Mouse (Mus musculus) right cerebral cortex, adult 2 months (tissue): ENCODE measurements around the gene Nudt13.
A peak's percentile ranks its signal among the peaks of the same experiment; 100 is the strongest.

ENCODE experiments used
- DNase-seq, 2 experiments: peaks; one replicate each; pipeline ENCODE4 v3.0.0; 2021 to 2022; ENCODE audit warnings: low spot score in 2 of 2

The Nudt13 gene

GRCm38 (mm10) chr14:20340149-20340548 is 45.7 kb downstream of the Nudt13 start:
- no peak for DNase-seq

DNA sequence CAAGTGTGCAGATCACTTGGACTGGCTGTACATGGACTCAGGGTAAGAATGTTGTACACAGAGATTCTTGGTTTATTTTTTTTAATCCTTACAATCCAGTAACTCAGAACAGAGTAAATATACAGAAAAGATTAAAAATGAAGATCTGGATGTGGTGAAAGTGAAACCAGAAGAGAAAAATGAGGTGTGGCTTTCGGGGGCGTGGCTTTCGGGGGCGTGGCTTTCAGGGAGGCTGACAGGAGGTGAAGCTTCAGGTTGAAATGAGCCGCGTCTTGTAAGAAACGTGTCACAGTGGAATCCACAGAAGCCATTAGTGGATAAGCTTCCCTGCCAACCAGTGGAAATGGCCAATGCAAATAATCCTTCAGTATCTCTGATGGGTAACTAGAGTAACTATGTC is 46.4 kb downstream of the Nudt13 start:
- DNase-seq, result no peak

DNA sequence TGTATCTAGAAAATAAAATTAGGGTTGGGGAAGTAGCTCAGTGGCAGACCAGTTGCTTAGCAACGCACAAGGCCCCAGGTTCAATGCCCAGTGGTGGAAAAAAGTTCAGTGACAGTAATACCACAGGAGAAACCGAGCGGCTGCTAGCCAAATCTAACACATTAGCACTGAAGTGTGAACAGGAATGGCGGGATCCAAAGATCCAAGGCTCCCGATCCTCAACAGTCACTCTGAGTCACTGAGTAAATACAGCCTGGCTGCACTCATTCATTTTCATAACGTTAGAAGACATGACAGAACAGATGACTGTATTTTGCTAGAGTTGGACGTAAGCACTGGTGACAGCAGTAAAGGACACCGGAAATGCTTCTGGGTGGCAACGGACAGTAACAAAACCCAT is 51.4 kb downstream of the Nudt13 start:
- DNase-seq, result peak in 1 of 2 experiments; percentile 9

DNA sequence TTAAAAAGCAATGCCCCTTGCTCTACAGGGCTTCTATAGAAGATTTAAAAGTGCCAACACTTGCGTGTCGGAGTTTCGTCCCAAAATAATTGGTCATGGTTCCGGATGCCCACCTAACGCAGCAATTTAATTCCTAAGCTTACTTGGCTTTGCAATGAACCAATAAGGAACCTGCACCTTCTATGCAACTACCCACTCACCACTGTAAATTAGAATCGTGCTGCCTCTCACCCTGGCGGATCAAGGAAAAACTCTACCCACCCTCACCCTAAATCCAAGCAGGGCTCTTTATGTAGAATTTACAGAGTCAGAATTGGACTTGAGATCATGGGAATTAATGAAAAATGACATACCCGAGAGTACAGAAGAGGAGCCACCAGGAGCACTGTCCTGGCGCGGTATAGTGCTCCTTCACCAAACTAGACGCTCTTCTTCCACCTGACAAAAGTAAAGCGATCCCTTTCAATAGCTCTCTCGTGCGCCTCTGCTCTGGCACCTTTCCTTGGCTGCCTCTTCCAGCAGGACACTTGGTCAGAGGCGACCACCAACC is 53.0 kb downstream of the Nudt13 start:
- peak in 1 of 2 experiments; percentile 32 for DNase-seq

- peak; percentile 92 to 95 for DNase-seq
Observed at GRCm38 (mm10) chr14:20347991-20348541, 53.6 kb downstream of the Nudt13 start, which contains the start of the genes Ecd and Fam149b. Ecd (minus strand) TSS chr14:20348121. Fam149b (plus strand) TSS chr14:20348162.

DNA sequence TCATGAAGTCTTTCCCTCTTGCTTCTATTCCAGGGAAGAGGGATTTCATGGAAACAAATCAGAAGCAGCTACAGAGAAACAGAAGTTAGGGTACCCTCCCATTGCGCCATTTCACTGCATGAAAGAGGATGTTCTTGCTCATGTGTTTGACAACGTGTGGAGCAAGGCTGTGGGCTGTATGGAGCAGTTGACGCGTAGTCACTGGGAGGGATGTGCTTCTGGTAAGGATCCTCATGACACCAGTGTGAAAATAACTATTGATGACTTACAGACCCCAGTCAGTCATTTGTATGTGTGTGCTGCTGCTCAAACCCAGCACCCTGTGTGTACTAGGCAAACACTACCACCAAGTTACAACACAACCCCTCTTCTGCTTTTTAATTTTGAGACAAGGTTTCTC is 68.7 kb downstream of the Nudt13 start:
- no peak for DNase-seq
